Comparison of ENCODE assay signal across 8 mouse cellular contexts in the genomic region with DNA sequence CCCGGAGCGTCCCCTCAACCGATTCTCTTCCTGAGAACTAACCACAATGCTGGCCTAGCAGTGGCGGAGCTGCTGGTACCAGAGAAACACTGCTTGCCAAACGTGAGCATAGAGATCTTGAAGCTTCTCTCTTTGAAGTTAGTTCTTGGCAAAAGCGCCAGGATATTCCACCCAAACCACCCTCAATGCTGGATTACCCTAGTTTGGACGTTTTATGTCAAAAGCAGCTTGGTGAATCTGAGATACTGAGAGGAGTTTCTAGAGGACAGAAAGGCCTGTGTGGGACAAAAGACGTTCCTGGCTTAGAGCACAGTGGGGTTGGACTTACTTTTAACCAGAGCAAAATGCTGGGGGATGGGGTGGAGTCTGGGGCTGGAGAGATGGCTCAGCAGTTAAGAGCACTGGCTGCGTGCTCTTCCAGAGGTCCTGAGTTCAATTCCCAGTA. TPM values are rescaled to one million over a fixed set of nuclear protein-coding genes. Genes with fewer than 3 reads are reported as not detected.
DNase-seq lines count a peak whose midpoint lies in the region; ATAC-seq and TF ChIP-seq lines count a peak whose summit lies in the region.

No protein-coding gene starts in this region.

- TF ChIP-seq CTCF in cerebellum, adult 2 months (IDR thresholded peaks at IDR 0.05; ENCODE audit: borderline replicate concordance, insufficient read depth, low read depth, low read length), result no peak
- TF ChIP-seq CTCF in testis, adult 2 months (IDR thresholded peaks at IDR 0.05; ENCODE audit: control insufficient read depth, insufficient read depth, insufficient replicate concordance, low read depth, low read length), result no peak

- peak overlapping the region; percentile 77 for H3K4me2 ChIP-seq in hindbrain, embryonic 16.5 days (ENCODE audit: low read length)

- ATAC-seq in hindbrain, embryonic 16.5 days, result peak; percentile 79

- H3K9ac ChIP-seq in hindbrain, embryonic 16.5 days (ENCODE audit: low read depth, low read length), result peak overlapping the region; percentile 91

- 5% methylated on average over 9 of the region's 9 CpGs for WGBS in cerebellum, adult 2 months
- WGBS in hindbrain, embryonic 16.5 days, result 3% methylated on average over 9 of the region's 9 CpGs

- H3K4me1 ChIP-seq in cerebellum, adult 2 months (ENCODE audit: control insufficient read depth, insufficient read depth, low read length), result peaks cover 6% of the 10 kb centered on the region; the same call in 1 of the 2 replicates
- H3K4me1 ChIP-seq in testis, adult 2 months (ENCODE audit: control insufficient read depth, insufficient read depth, low read length), result peaks cover 3% of the 10 kb centered on the region; the same call in 1 of the 2 replicates
- H3K4me1 ChIP-seq in hindbrain, embryonic 16.5 days (ENCODE audit: control insufficient read depth, insufficient read depth, low read depth, low read length), result peaks cover 13% of the 10 kb centered on the region
- peaks cover 63% of the 10 kb centered on the region for H3K4me1 ChIP-seq in megakaryocyte, embryonic 14.5 days

- no peaks in the 10 kb centered on the region for H3K36me3 ChIP-seq in testis, adult 2 months (ENCODE audit: control insufficient read depth, insufficient read depth, low read length)
- H3K36me3 ChIP-seq in hindbrain, embryonic 16.5 days (ENCODE audit: control insufficient read depth, insufficient read depth, low read length), result no peaks in the 10 kb centered on the region
- peaks cover 5% of the 10 kb centered on the region for H3K36me3 ChIP-seq in megakaryocyte, embryonic 14.5 days (replicated peaks; ENCODE audit: low read length)

- peak overlapping the region; percentile 86 for H3K4me3 ChIP-seq in cerebellum, adult 2 months (replicated peaks; ENCODE audit: insufficient read depth, low read depth, low read length)
- H3K4me3 ChIP-seq in testis, adult 2 months (ENCODE audit: control insufficient read depth, low read depth, low read length), result peak overlapping the region; percentile 84
- H3K4me3 ChIP-seq in hindbrain, embryonic 16.5 days (ENCODE audit: low read length), result peak overlapping the region; percentile 88
- peak overlapping the region; percentile 95 for H3K4me3 ChIP-seq in megakaryocyte, embryonic 14.5 days (replicated peaks)

- H3K9me3 ChIP-seq in hindbrain, embryonic 16.5 days (ENCODE audit: control insufficient read depth, low read length), result no peaks in the 10 kb centered on the region
- no peaks in the 10 kb centered on the region for H3K9me3 ChIP-seq in megakaryocyte, embryonic 14.5 days

- H3K27ac ChIP-seq in cerebellum, adult 2 months (ENCODE audit: insufficient read depth, low read length), result peak overlapping the region; percentile 77
- H3K27ac ChIP-seq in testis, adult 2 months (ENCODE audit: control insufficient read depth, insufficient read depth, low read depth, low read length), result peak overlapping the region; percentile 7; the same call in 1 of the 2 replicates
- H3K27ac ChIP-seq in hindbrain, embryonic 16.5 days (ENCODE audit: low read depth, low read length), result peak overlapping the region; percentile 91

- DNase-seq in cerebellum, adult 2 months, result no peak
- DNase-seq in cerebellum, postnatal 4 days (ENCODE audit: low spot score in 2 of 2), result no peak
- DNase-seq in testis, postnatal 14 days (ENCODE audit: low spot score), result no peak
- no peak for DNase-seq in adrenal gland, postnatal 10 days
- DNase-seq in layer of hippocampus, adult 18-20 months (ENCODE audit: low spot score in 2 of 2), result no peak

- TF ChIP-seq POLR2A in cerebellum, adult 2 months (IDR thresholded peaks at IDR 0.05; ENCODE audit: borderline replicate concordance, insufficient read depth, low read length), result no peak
- TF ChIP-seq POLR2A in testis, adult 2 months (IDR thresholded peaks at IDR 0.05; ENCODE audit: control insufficient read depth, low read depth, low read length), result no peak

- no peaks in the 10 kb centered on the region for H3K27me3 ChIP-seq in cerebellum, adult 2 months (ENCODE audit: control insufficient read depth, insufficient read depth, low read length)
- H3K27me3 ChIP-seq in testis, adult 2 months (ENCODE audit: control insufficient read depth, insufficient read depth, low read length), result no peaks in the 10 kb centered on the region
- no peaks in the 10 kb centered on the region for H3K27me3 ChIP-seq in hindbrain, embryonic 16.5 days (replicated peaks; ENCODE audit: control insufficient read depth, insufficient read depth, low read length)
- H3K27me3 ChIP-seq in megakaryocyte, embryonic 14.5 days (replicated peaks), result no peaks in the 10 kb centered on the region

RNA-seq across cellular contexts. Expression of gene Nxpe3, which starts 0.6 kb away (rescaled TPM):
- polyA plus RNA-seq in cerebellum, adult 2 months (2012; rRNA removed), result 11.1 and 13.1 TPM in 2 replicates
- polyA plus RNA-seq in testis, adult 2 months (2012; rRNA removed), result 8.5 and 8.8 TPM in 2 replicates
- polyA plus RNA-seq in hindbrain, embryonic 16.5 days (2015; fragmentation: Nextera tagmentation; extraction: Ambion mirVana), result 1.5 and 1.6 TPM in 2 replicates
- 0.32 TPM in 1 of 2 replicates, not detected in the other for polyA plus RNA-seq in megakaryocyte, embryonic 14.5 days (2012; ENCODE audit: insufficient read depth, low replicate concordance)
- 1 to 10 TPM; 1.6 to 2.0 TPM for total RNA-seq in adrenal gland, postnatal 10 days (2021)
- total RNA-seq in layer of hippocampus, adult 18-20 months (2021), result 10 to 100 TPM; 12.1 to 12.5 TPM

RNA-seq across cellular contexts. Expression of gene Cep97, which starts 39.0 kb away (rescaled TPM):
- 9.9 and 11.5 TPM in 2 replicates for polyA plus RNA-seq in cerebellum, adult 2 months (2012; rRNA removed)
- 2.2 and 3.0 TPM in 2 replicates for polyA plus RNA-seq in testis, adult 2 months (2012; rRNA removed)
- 9.5 and 11.6 TPM in 2 replicates for polyA plus RNA-seq in hindbrain, embryonic 16.5 days (2015; fragmentation: Nextera tagmentation; extraction: Ambion mirVana)
- 0.49 TPM in 1 of 2 replicates, not detected in the other for polyA plus RNA-seq in megakaryocyte, embryonic 14.5 days (2012; ENCODE audit: insufficient read depth, low replicate concordance)
- 1 to 10 TPM; 7.4 to 8.1 TPM for total RNA-seq in adrenal gland, postnatal 10 days (2021)
- 10 to 100 TPM; 18.2 to 18.8 TPM for total RNA-seq in layer of hippocampus, adult 18-20 months (2021)

RNA-seq across cellular contexts. Expression of gene Nfkbiz, which starts 57.0 kb away (rescaled TPM):
- polyA plus RNA-seq in cerebellum, adult 2 months (2012; rRNA removed), result 5.1 and 5.8 TPM in 2 replicates
- 4.5 and 4.6 TPM in 2 replicates for polyA plus RNA-seq in testis, adult 2 months (2012; rRNA removed)
- 1.6 and 1.8 TPM in 2 replicates for polyA plus RNA-seq in hindbrain, embryonic 16.5 days (2015; fragmentation: Nextera tagmentation; extraction: Ambion mirVana)
- 3.0 and 3.4 TPM in 2 replicates for polyA plus RNA-seq in megakaryocyte, embryonic 14.5 days (2012; ENCODE audit: insufficient read depth, low replicate concordance)
- 1 to 10 TPM; 8.0 to 8.9 TPM for total RNA-seq in adrenal gland, postnatal 10 days (2021)
- 1 to 10 TPM; 6.0 to 6.5 TPM for total RNA-seq in layer of hippocampus, adult 18-20 months (2021)

Comparison
In these comparisons a context has a peak if more than half of its experiments do, and no peak if none do; other contexts are left out.
1. H3K27ac ChIP-seq: peak in every context shown above with its lines; median percentile 91 in hindbrain, embryonic 16.5 days; 77 in cerebellum, adult 2 months; 7 in testis, adult 2 months.